In genomic region chr7:128452731-128453130, GRCm38 (mm10) we compare ENCODE assay signal across 16 mouse cellular contexts.
"Had no signal": no experiment of that assay in that cellular context is flagged by ENCODE, and none has a peak within 500 bp of the region (broad histone marks: within the 10 kb centered on the region; RNA-seq: fewer than 3 reads in every experiment).

No protein-coding gene starts in this region.

- H3K27me3 ChIP-seq: neural tube, embryonic 13.5 days; neural tube, embryonic 15.5 days; stomach, embryonic 15.5 days had no signal

- DNase-seq: retina, postnatal 1 day; right cerebral cortex, adult 18-20 months; right cerebral cortex, postnatal 14 days; right cerebral cortex, postnatal 25 days; right cerebral cortex, postnatal 4 days; spleen, adult 18-20 months; thymus, adult 18-20 months; thymus, adult 2 months; thymus, postnatal 14 days; thymus, postnatal 25 days; thymus, postnatal 36 days; thymus, postnatal 4 days had no signal

- H3K27ac ChIP-seq: neural tube, embryonic 13.5 days; neural tube, embryonic 15.5 days; stomach, embryonic 15.5 days; stomach, postnatal 0 days had no signal

- H3K4me3 ChIP-seq: neural tube, embryonic 13.5 days; neural tube, embryonic 15.5 days; stomach, embryonic 15.5 days had no signal

- H3K4me1 ChIP-seq: stomach, embryonic 15.5 days had no signal

- H3K9ac ChIP-seq: neural tube, embryonic 13.5 days; neural tube, embryonic 15.5 days; stomach, embryonic 15.5 days had no signal

- H3K4me2 ChIP-seq: neural tube, embryonic 13.5 days; neural tube, embryonic 15.5 days; stomach, embryonic 15.5 days had no signal

- H3K9me3 ChIP-seq: neural tube, embryonic 13.5 days; neural tube, embryonic 15.5 days; stomach, embryonic 15.5 days had no signal
